Mouse (Mus musculus): ENCODE data around the gene Fmod.

The Fmod gene

DNA sequence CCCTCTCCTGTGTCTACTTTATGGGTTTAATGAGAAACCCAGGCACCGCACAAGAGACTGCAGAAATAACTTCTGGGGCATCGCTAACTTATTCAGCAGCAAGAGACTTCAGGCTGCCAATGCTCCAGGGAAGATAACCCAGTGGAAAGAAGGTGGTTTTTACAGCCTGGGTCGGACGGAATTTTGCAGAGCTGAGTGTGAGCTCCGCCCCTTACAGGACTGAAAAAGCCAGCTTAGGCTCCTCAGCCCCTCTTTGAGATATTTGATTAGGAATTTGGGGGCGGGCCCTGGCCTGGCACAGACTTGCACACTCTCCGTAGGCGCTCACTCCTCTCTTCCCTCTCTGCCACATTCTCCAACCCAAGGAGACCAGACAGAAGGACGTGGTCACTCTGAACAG is at the start of gene Fmod:
TSS of gene Fmod (plus strand) at position 83 of the 400 bp plus-strand sequence.
- DNase-seq (ENCODE audit: low spot score in 2 of 2) = no peak

GRCm38 (mm10) chr1:133988845-133989244 is 48.2 kb upstream of the Fmod start:
- DNase-seq (ENCODE audit: low spot score in 2 of 2) = no peak

DNA sequence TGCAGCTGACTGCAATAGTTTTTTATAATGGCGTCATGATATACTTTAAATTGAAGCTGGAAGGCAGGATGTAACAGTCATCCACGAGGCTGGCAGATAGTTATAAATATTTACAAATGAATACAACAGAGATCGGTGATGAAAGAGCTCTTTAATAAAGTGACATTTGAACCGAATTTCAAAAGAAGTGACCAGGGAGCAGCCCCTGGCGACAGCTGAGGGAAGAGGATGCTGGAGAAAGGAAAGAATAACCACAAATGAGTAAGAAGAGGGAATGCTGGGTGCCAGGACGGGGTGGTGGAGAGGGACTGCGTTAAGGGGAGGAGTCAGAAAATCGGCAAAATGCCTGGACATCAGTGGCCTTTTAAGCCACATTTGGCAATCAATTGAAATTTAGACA is 45.8 kb upstream of the Fmod start:
- DNase-seq (ENCODE audit: low spot score in 2 of 2) = no peak

DNA sequence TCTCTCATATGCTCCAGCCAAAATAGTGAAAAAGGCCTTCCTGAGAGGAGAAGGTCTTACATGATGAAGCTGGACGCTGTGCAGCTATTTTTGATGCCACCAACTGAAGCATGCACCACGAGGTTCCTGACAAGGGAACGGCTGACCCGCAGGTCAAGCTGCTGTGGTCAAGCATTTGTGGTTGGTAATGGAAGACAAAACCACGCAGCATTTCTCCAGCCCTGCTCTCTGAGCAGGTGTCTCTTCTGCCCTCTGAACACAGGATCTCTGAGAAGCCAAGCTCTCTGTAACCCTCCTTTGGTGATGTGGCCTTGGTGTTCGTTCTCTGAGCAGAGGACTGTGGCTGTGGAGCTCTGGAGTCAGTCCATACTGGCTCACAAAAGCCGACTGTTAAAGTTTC is 31.6 kb upstream of the Fmod start:
- DNase-seq (ENCODE audit: low spot score in 2 of 2) = no peak

GRCm38 (mm10) chr1:134006105-134006764 is 30.8 kb upstream of the Fmod start:
- DNase-seq (ENCODE audit: low spot score in 2 of 2) = no peak

GRCm38 (mm10) chr1:134024293-134024971 is 12.6 kb upstream of the Fmod start:
- no peak for DNase-seq (ENCODE audit: low spot score in 2 of 2)

- no peak for DNase-seq (ENCODE audit: low spot score in 2 of 2)
Measured at GRCm38 (mm10) chr1:134025975-134026374, 11.1 kb upstream of the Fmod start.

DNA sequence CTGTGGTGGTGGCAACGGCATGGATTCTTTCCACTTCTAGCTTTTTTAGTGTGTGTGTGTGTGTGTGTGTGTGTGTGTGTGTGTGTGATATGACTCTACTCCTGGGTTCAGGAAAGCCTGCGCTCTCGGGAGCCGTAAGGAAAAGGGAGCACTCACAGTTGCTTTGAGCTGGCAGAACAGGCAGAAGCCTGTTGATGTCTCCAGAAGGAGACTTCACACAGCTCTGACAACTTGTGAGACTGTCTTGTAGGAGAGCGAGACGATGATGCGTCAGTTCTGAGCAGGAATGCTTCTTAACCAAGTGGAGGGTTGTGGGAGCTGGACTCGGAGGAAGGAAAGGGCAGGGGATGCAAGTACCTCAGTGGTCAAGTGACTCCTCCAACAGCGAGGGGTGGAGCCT is 10.3 kb upstream of the Fmod start:
- DNase-seq (ENCODE audit: low spot score in 2 of 2) = no peak

DNA sequence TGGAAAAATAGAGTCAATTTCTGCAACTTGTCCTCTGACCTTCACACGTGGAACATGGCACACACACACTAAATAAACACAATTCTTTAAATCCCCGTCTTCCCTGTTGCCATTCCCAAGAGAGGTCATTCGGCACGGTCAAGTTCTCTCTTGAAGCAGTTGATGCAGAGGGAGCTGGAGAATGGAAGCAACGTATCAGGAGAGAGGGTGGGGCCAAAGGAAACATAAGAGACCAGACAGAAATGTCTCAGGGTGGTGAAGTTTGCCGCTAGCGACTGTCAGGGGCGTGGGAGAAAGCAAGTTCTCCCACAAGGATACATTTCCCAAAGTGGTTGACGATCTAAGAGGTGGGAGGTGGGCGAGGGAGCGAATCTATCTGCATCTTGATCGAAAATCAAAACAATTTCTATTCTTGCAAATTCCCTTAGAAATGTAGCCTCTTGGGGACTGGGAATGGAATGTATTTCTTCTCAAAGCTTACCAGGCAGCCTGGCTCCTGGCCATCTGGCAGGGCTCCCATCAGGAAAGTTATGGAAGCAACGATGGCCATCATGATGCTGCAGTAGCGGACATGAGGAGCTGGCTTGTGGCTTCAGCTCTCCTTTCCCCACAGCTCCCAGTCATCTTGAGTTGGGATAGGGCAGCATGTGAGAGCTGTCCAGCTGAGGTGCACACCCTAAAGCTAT is 8.8 kb upstream of the Fmod start:
- DNase-seq (ENCODE audit: low spot score in 2 of 2) = no peak

GRCm38 (mm10) chr1:134036492-134036891 is 562 bp upstream of the Fmod start:
- DNase-seq (ENCODE audit: low spot score in 2 of 2) = no peak

DNA sequence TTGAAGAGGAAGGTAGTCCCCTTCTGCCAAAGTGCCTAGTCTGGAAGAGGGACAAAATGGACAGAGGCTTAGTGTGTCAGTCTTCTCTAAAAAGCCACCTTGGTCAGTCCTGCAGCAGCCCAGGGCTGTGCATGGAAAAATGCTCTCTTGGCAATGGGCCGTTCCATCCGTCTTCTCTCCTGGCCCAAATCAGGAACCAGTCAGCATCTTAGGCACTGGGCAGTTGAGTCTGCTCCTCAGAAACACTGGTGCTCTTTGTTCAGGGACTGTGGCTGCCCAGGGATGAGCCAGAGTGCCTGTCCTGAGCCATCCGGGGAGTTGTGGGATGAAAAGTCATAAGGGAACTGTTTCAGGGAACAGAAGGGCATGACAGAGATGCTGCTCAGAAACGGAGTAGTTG is 1.3 kb downstream of the Fmod start:
- DNase-seq (ENCODE audit: low spot score in 2 of 2) = no peak

GRCm38 (mm10) chr1:134039361-134039760 is 2.3 kb downstream of the Fmod start:
- DNase-seq (ENCODE audit: low spot score in 2 of 2) = no peak

DNA sequence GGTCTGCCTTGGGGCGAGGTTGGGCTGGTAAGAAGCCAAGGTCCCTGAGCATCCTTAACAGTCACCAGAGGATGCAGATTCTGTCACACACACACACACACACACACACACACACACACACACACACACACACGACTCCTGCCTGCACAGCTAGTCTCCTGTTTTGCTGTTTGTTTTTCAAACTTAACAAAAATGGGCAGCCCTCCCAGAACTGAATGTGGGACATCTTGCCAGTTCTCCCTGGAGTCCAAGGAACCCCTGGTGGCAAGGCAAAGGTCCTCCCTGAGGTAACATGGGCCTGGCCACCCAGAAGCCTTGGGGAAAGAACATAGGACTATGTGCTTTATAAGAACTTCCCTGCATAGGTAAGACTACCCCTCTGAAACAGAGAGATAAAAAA is 4.8 kb downstream of the Fmod start:
- DNase-seq (ENCODE audit: low spot score in 2 of 2) = no peak

DNA sequence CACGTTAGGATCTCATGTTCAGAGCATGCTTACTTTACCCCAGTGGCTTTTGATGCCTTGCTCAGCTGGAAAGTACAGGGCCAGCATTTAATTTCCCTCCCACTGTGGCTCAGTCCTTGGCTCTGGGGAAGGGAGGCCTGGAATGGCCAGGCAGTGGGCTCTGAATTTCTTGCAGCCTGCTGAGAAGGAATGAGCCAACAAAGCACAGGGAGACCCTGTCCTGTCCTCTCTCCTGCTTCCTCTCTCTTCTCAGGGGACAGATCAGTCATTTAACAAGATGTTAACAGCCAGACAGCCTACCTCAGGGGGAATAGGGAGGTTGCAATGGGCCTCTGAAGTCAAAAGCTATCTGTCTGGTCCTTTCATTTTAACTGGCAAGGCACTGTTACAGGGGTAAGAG is 5.3 kb downstream of the Fmod start:
- DNase-seq (ENCODE audit: low spot score in 2 of 2) = no peak

DNA sequence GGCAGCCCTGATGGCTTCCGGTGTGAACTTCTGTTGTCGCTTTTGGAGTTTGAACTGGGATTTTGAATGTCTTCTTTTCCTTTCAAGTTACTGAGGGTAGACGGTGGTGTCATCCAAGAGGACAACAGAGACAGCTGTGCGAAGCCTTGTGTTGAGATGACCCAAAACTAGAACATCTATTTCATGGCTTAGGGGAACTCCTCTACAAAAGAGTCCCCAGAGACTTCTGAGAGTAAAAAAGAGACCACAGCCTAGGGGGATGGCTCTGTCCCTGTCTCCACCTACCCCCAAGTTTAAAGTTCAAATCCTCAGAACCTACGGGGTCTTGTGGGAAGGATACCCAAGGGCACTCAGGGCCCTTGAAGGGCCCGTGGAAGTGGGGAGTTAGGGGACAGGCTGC is 7.8 kb downstream of the Fmod start:
- no peak for DNase-seq (ENCODE audit: low spot score in 2 of 2)

GRCm38 (mm10) chr1:134045971-134046370 is 8.9 kb downstream of the Fmod start:
- DNase-seq (ENCODE audit: low spot score in 2 of 2) = no peak

- DNase-seq (ENCODE audit: low spot score in 2 of 2) = no peak
Measured at GRCm38 (mm10) chr1:134046387-134046786, 9.3 kb downstream of the Fmod start.

DNA sequence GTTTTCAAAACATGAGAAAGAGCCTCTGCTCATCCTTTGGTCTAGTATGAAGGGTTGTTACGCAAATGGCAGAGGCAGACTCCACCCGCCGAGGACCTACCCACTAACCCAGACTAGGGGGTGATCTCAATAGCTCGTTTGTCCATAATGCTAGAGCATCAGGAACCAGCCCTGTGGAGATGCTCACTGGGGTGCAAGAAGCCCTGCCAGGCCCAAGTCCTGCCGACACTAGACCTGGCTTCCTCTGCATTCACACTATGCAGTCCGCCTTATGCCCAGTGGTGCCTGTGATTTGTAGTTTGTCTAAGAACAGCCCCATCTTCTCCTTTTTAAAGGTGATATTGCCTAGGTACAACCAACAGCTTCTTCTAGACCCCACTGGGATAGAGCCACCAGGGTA is 10.4 kb downstream of the Fmod start:
- DNase-seq (ENCODE audit: low spot score in 2 of 2) = no peak

DNA sequence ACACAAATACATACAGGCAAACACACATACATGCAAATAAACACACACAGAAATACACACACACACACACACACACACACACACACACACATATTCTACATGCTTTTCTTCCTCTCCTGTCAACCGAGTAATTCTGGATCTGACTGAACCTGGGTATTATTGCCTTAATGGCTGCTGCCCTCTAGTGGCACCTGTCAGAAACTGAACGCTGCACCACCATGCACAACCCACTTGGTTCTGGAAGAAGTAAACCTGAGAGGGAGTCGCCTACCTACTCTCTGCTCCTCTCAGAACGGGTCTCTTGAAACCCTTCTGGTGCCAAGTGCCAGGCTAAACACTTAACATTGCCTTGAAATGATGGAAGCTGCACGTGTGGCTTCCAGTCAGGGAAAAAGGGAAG is 11.7 kb downstream of the Fmod start:
- DNase-seq (ENCODE audit: low spot score in 2 of 2) = peak; percentile 53 to 73

DNA sequence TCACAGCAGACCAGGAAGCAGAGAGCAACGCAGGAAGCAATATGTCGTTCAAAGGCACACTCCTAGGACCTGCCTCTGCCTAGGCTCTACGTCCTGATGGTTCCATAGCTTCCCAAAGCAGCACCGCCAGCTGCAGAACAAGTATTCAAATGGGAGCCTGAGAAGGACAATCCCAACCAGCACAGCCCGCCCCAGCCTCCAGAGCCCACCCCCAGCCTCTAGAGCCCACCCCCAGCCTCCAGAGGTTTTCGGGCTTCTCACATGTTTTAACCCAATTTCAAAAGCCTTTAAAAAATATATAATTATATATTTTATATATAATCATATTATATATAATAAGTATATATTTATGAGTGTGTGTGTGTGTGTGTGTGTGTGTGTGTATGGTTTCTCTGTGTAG is 12.5 kb downstream of the Fmod start:
- DNase-seq (ENCODE audit: low spot score in 2 of 2) = no peak

GRCm38 (mm10) chr1:134053207-134053606 is 16.2 kb downstream of the Fmod start:
- DNase-seq (ENCODE audit: low spot score in 2 of 2) = peak; percentile 81 to 86

DNA sequence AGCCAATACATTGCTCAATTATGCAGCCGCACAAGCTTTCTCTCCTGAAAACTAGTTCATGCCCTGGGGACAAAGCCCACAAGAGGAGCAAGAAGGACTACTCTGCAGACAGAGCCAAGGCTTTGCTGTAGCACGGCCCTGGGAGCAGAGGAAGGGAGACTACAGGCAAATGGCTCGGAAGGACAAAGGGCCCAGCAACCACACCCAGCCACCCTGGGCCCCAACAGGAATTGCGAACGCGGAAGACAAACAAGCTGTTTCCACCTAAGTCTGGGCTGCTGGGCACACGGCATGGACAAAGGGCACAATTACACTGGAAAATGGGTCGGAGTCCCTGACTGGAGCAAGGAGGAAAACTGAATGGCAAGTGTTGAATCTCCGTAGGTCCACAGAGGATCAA is 18.0 kb downstream of the Fmod start:
- no peak for DNase-seq (ENCODE audit: low spot score in 2 of 2)

DNA sequence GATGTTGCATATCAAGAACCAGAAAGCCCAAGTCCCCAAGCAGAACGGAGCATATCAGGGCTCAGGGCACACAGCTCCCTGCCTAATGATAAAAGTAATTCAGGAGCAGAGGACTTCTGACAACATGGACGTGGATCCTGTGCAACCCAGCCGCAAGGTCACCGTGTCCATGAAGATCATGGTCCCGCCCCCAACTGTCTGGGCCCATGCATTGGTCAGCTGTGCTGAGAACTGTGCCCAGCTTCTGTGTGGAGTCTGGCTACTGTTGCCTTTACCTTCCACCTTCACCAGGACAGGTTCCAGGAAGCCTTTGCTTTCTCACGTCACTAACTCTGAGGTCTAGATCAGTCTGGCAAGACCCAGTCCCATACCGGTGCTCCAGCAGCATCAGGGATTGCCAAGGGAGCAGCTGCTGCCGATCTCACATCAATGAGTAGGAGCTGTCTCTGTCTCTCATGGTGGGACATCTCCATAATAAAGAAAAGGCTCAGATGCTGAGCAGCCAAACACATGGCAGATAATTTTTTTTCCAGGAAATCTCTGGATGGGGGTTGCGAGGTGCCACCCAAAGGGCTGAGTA is 18.7 kb downstream of the Fmod start:
- DNase-seq (ENCODE audit: low spot score in 2 of 2) = no peak
